18 mouse cellular contexts compared by ENCODE assay signal in the genomic region with DNA sequence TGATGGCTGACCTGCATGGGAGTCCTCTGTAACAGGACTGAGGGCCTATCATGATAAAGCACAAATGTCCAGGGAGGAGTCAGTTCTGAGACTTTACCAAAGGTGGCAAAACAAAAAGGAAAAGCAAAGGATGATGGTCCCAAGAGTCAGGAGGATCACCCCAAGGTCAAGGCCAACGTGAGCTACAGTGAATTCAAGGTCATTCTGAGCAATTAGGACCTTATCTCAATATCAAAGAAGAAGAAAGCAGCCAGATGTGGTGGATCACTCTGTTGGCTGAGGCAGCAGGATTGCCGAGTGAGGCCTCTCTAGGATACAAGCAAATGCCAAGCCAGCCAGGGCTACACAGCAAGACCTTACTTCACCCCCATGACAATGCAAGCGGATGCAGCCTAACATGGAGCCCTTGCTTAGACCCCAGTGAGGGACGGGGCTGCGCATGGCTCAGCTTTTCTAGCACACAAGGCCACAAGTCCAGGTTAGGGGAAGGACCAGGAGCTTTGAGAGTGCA. TPM values are rescaled to one million over a fixed set of nuclear protein-coding genes. Genes with fewer than 3 reads are reported as not detected.
DNase-seq lines count a peak whose midpoint lies in the region; ATAC-seq lines count a peak whose summit lies in the region.
"Had no signal": no experiment of that assay in that cellular context is flagged by ENCODE, and none has a peak within 500 bp of the region (broad histone marks: within the 10 kb centered on the region; RNA-seq: fewer than 3 reads in every experiment).

No protein-coding gene starts in this region.

- 66% methylated on average over 5 of the region's 5 CpGs for whole genome bisulfite sequencing in heart, embryonic 10.5 days
- 70% methylated on average over 5 of the region's 5 CpGs for WGBS in liver, embryonic 13.5 days (ENCODE audit: insufficient replicate concordance)
- 76% methylated on average over 5 of the region's 5 CpGs for WGBS in embryonic facial prominence, embryonic 10.5 days
- WGBS in stomach, embryonic 14.5 days, result 69% methylated on average over 5 of the region's 5 CpGs

- no peak overlapping the region for H3K4me2 ChIP-seq in liver, embryonic 13.5 days
- H3K4me2 ChIP-seq in stomach, embryonic 14.5 days (replicated peaks; ENCODE audit: low read depth, low read length), result no peak overlapping the region
- H3K4me2 ChIP-seq: forebrain, embryonic 13.5 days; hindbrain, embryonic 12.5 days had no signal

- H3K9ac ChIP-seq in liver, embryonic 13.5 days, result peak overlapping the region; percentile 61
- H3K9ac ChIP-seq in stomach, embryonic 14.5 days (replicated peaks; ENCODE audit: low read depth, low read length), result no peak overlapping the region
- H3K9ac ChIP-seq: forebrain, embryonic 13.5 days; hindbrain, embryonic 12.5 days had no signal

- peaks cover 8% of the 10 kb centered on the region for H3K36me3 ChIP-seq in heart, embryonic 10.5 days
- H3K36me3 ChIP-seq in liver, embryonic 13.5 days, result peaks cover 14% of the 10 kb centered on the region; the same call in 1 of the 2 replicates
- H3K36me3 ChIP-seq in embryonic facial prominence, embryonic 10.5 days (replicated peaks), result peaks cover 27% of the 10 kb centered on the region
- H3K36me3 ChIP-seq in stomach, embryonic 14.5 days (ENCODE audit: control insufficient read depth, insufficient read depth, low read length), result 0 out of 2 replicates have a peak, but pooled peaks cover 7% of the 10 kb centered on the region
- H3K36me3 ChIP-seq: hindbrain, embryonic 12.5 days had no signal

- H3K4me3 ChIP-seq in heart, embryonic 10.5 days, result no peak overlapping the region
- no peak overlapping the region for H3K4me3 ChIP-seq in liver, embryonic 13.5 days (replicated peaks)
- no peak overlapping the region for H3K4me3 ChIP-seq in embryonic facial prominence, embryonic 10.5 days
- no peak overlapping the region for H3K4me3 ChIP-seq in stomach, embryonic 14.5 days (ENCODE audit: low read depth, low read length)
- H3K4me3 ChIP-seq: forebrain, embryonic 13.5 days; hindbrain, embryonic 12.5 days; myocyte had no signal

- peaks cover 83% of the 10 kb centered on the region for H3K4me1 ChIP-seq in heart, embryonic 10.5 days
- H3K4me1 ChIP-seq in liver, embryonic 13.5 days (replicated peaks), result peaks cover 100% of the 10 kb centered on the region
- peaks cover 63% of the 10 kb centered on the region for H3K4me1 ChIP-seq in embryonic facial prominence, embryonic 10.5 days
- peaks cover 48% of the 10 kb centered on the region for H3K4me1 ChIP-seq in stomach, embryonic 14.5 days (ENCODE audit: control insufficient read depth, insufficient read depth, low read length)

- no peak for DNase-seq in heart, embryonic 10.5 days (ENCODE audit: low spot score)
- DNase-seq in heart, postnatal 25 days (ENCODE audit: low spot score), result no peak
- DNase-seq in liver, embryonic 13.5 days, result no peak
- DNase-seq in liver, result no peak
- DNase-seq in embryonic facial prominence, embryonic 10.5 days (ENCODE audit: low spot score), result no peak
- no peak for DNase-seq in cerebellum, postnatal 36 days
- no peak for DNase-seq in left cerebral cortex, adult 8-10 months (ENCODE audit: low spot score in 2 of 2)
- DNase-seq: cerebellum, adult 11-12 months; embryo, embryonic 11 days; spleen, adult 18-20 months had no signal

- H3K27me3 ChIP-seq in heart, embryonic 10.5 days (ENCODE audit: insufficient read depth, poor library complexity, severe bottlenecking), result no peaks in the 10 kb centered on the region
- H3K27me3 ChIP-seq in liver, embryonic 13.5 days, result no peaks in the 10 kb centered on the region
- H3K27me3 ChIP-seq in embryonic facial prominence, embryonic 10.5 days (replicated peaks; ENCODE audit: low read depth, poor library complexity, severe bottlenecking), result no peaks in the 10 kb centered on the region
- H3K27me3 ChIP-seq in stomach, embryonic 14.5 days (ENCODE audit: control insufficient read depth, insufficient read depth, low read length), result no peaks in the 10 kb centered on the region
- H3K27me3 ChIP-seq: forebrain, embryonic 13.5 days; hindbrain, embryonic 12.5 days; megakaryocyte, embryonic 14.5 days had no signal

- H3K27ac ChIP-seq in heart, embryonic 10.5 days, result peak overlapping the region; percentile 83
- H3K27ac ChIP-seq in liver, embryonic 13.5 days, result peak overlapping the region; percentile 85
- peak overlapping the region; percentile 65 for H3K27ac ChIP-seq in embryonic facial prominence, embryonic 10.5 days (replicated peaks)
- peak overlapping the region; percentile 90 for H3K27ac ChIP-seq in stomach, embryonic 14.5 days (ENCODE audit: low read length)
- H3K27ac ChIP-seq: forebrain, embryonic 13.5 days; hindbrain, embryonic 12.5 days had no signal

- no peaks in the 10 kb centered on the region for H3K9me3 ChIP-seq in heart, embryonic 10.5 days
- no peaks in the 10 kb centered on the region for H3K9me3 ChIP-seq in liver, embryonic 13.5 days (replicated peaks)
- H3K9me3 ChIP-seq in embryonic facial prominence, embryonic 10.5 days, result no peaks in the 10 kb centered on the region
- no peaks in the 10 kb centered on the region for H3K9me3 ChIP-seq in stomach, embryonic 14.5 days (ENCODE audit: control insufficient read depth, low read depth, low read length)
- H3K9me3 ChIP-seq: forebrain, embryonic 13.5 days; hindbrain, embryonic 12.5 days had no signal

- no peak for ATAC-seq in liver, embryonic 13.5 days (ENCODE audit: low read depth)
- no peak for ATAC-seq in stomach, embryonic 14.5 days (ENCODE audit: insufficient number of reproducible peaks, insufficient read depth, low FRiP score, low read depth)
- ATAC-seq: forebrain, embryonic 13.5 days had no signal

- intact Hi-C loops in heart, postnatal 25 days (cut with DNase I), result no loop called here

RNA-seq across cellular contexts. Expression of gene Samd4b, which starts 19.3 kb away (rescaled TPM):
- polyA plus RNA-seq in heart, embryonic 10.5 days (2016; fragmentation: Nextera tagmentation; extraction: Ambion mirVana), result 24.5 and 29.7 TPM in 2 replicates
- total RNA-seq in heart, postnatal 25 days (2021), result 10 to 100 TPM; 22.6 to 22.8 TPM
- polyA plus RNA-seq in liver, embryonic 13.5 days (2015; fragmentation: Nextera tagmentation; extraction: Ambion mirVana), result 4.1 and 5.8 TPM in 2 replicates
- 36.0 and 38.9 TPM in 2 replicates for polyA plus RNA-seq in embryonic facial prominence, embryonic 10.5 days (2016; fragmentation: Nextera tagmentation; extraction: Ambion mirVana)
- 23.7 and 25.8 TPM in 2 replicates for polyA plus RNA-seq in stomach, embryonic 14.5 days (2014; fragmentation: Nextera tagmentation; extraction: Ambion mirVana)
- total RNA-seq in left cerebral cortex, adult 8-10 months (2022), result 10 to 100 TPM; 58.2 to 70.1 (median 61.7) TPM

RNA-seq across cellular contexts. Expression of gene Pak4, which starts 19.4 kb away (rescaled TPM):
- polyA plus RNA-seq in heart, embryonic 10.5 days (2016; fragmentation: Nextera tagmentation; extraction: Ambion mirVana), result 47.2 and 53.0 TPM in 2 replicates
- total RNA-seq in heart, postnatal 25 days (2021), result 1 to 10 TPM; 8.4 to 8.8 TPM
- 16.2 and 18.5 TPM in 2 replicates for polyA plus RNA-seq in liver, embryonic 13.5 days (2015; fragmentation: Nextera tagmentation; extraction: Ambion mirVana)
- 70.1 and 75.8 TPM in 2 replicates for polyA plus RNA-seq in embryonic facial prominence, embryonic 10.5 days (2016; fragmentation: Nextera tagmentation; extraction: Ambion mirVana)
- polyA plus RNA-seq in stomach, embryonic 14.5 days (2014; fragmentation: Nextera tagmentation; extraction: Ambion mirVana), result 41.1 and 47.8 TPM in 2 replicates
- 1 to 10 TPM; 8.4 to 9.0 (median 8.5) TPM for total RNA-seq in left cerebral cortex, adult 8-10 months (2022)

RNA-seq across cellular contexts. Expression of gene Nccrp1, which starts 31.5 kb away (rescaled TPM):
- polyA plus RNA-seq in heart, embryonic 10.5 days (2016; fragmentation: Nextera tagmentation; extraction: Ambion mirVana), result not detected in 2 replicates
- total RNA-seq in heart, postnatal 25 days (2021), result not detected
- polyA plus RNA-seq in liver, embryonic 13.5 days (2015; fragmentation: Nextera tagmentation; extraction: Ambion mirVana), result not detected in 2 replicates
- 0.10 TPM in 1 of 2 replicates, not detected in the other for polyA plus RNA-seq in embryonic facial prominence, embryonic 10.5 days (2016; fragmentation: Nextera tagmentation; extraction: Ambion mirVana)
- not detected in 2 replicates for polyA plus RNA-seq in stomach, embryonic 14.5 days (2014; fragmentation: Nextera tagmentation; extraction: Ambion mirVana)
- under 1 TPM in 3 of 4 experiments, not detected in 1; 0.23 to 0.49 (median 0.39) TPM for total RNA-seq in left cerebral cortex, adult 8-10 months (2022)
- total RNA-seq: gastrocnemius, adult 8-10 months had no signal
- polyA plus RNA-seq: forebrain, embryonic 13.5 days; hindbrain, embryonic 12.5 days had no signal

RNA-seq across cellular contexts. Expression of gene Sycn, which starts 37.9 kb away (rescaled TPM):
- polyA plus RNA-seq in heart, embryonic 10.5 days (2016; fragmentation: Nextera tagmentation; extraction: Ambion mirVana), result not detected in 2 replicates
- total RNA-seq in heart, postnatal 25 days (2021), result not detected
- not detected in 2 replicates for polyA plus RNA-seq in liver, embryonic 13.5 days (2015; fragmentation: Nextera tagmentation; extraction: Ambion mirVana)
- not detected in 2 replicates for polyA plus RNA-seq in embryonic facial prominence, embryonic 10.5 days (2016; fragmentation: Nextera tagmentation; extraction: Ambion mirVana)
- 0.49 and 1.0 TPM in 2 replicates for polyA plus RNA-seq in stomach, embryonic 14.5 days (2014; fragmentation: Nextera tagmentation; extraction: Ambion mirVana)
- not detected for total RNA-seq in left cerebral cortex, adult 8-10 months (2022)
- total RNA-seq: gastrocnemius, adult 8-10 months; layer of hippocampus, adult 18-20 months; left cerebral cortex, postnatal 25 days had no signal
- polyA plus RNA-seq: forebrain, embryonic 13.5 days; hindbrain, embryonic 12.5 days; myocyte had no signal

RNA-seq across cellular contexts. Expression of gene Acp7, which starts 52.5 kb away (rescaled TPM):
- 0.34 TPM in 1 of 2 replicates, not detected in the other for polyA plus RNA-seq in heart, embryonic 10.5 days (2016; fragmentation: Nextera tagmentation; extraction: Ambion mirVana)
- not detected for total RNA-seq in heart, postnatal 25 days (2021)
- not detected in 2 replicates for polyA plus RNA-seq in liver, embryonic 13.5 days (2015; fragmentation: Nextera tagmentation; extraction: Ambion mirVana)
- polyA plus RNA-seq in embryonic facial prominence, embryonic 10.5 days (2016; fragmentation: Nextera tagmentation; extraction: Ambion mirVana), result not detected in 2 replicates
- not detected in 2 replicates for polyA plus RNA-seq in stomach, embryonic 14.5 days (2014; fragmentation: Nextera tagmentation; extraction: Ambion mirVana)
- 1 to 10 TPM; 1.5 to 2.8 (median 2.1) TPM for total RNA-seq in left cerebral cortex, adult 8-10 months (2022)
- total RNA-seq: gastrocnemius, adult 8-10 months had no signal
- polyA plus RNA-seq: forebrain, embryonic 13.5 days; hindbrain, embryonic 12.5 days; myocyte had no signal
